Mouse (Mus musculus) heart, postnatal 0 days (tissue): Measurements from ENCODE around the gene Nenf.

ENCODE experiments used
- CTCF ChIP-seq: IDR thresholded peaks from 2 replicates; pipeline ENCODE4 v1.5.1; 2016; ENCODE audit warnings: antibody characterized with exemption, control low read depth, low read depth
- EP300 ChIP-seq: IDR thresholded peaks from 2 replicates; pipeline ENCODE4 v1.6.1; 2016; ENCODE audit warnings: antibody characterized with exemption, low read depth

DNA sequence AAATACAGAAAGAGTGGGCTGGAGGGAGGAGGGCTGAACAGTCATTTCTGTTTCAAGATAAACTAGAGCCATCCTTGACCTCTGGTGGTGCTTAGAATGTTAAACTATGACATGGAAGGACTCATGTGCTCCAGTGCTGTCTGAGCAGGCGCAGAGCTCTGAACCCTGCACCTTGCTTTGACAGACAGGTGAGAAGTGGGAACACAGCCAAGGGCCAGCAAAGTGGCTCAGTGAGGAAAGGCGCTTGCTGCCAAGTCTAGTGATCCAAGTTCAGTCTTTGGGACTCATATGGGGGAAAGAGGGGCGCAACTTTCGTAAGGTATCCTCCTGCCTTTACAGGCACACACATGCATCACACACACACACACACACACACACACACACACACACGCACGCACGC, 41.8 kb downstream of the Nenf start:
- TF ChIP-seq CTCF, result no peak
- no peak for TF ChIP-seq EP300
